Mouse (Mus musculus) forebrain, embryonic 15.5 days (tissue): Measurements from ENCODE around the gene Tmem201. TPM values are rescaled to one million over a fixed set of nuclear protein-coding genes. Genes with fewer than 3 reads are reported as not detected.

Source experiments
- polyA plus RNA-seq: library from polyadenylated mRNA; unstranded; fragments of >200 nt; fragmentation: Nextera tagmentation; extraction: Ambion mirVana; gene quantifications from 2 replicates; pipeline ENCODE4 v1.2.1, GENCODE M21; 2015

The Tmem201 gene
- polyA plus RNA-seq, 1 experiment from 2014 or later: 39.8 TPM

Other genes with a start within 250 kb of the Tmem201 start
- gene Ctnnbip1, start 219.8 kb downstream of the Tmem201 start, polyA plus RNA-seq: 98.1 and 113 TPM in 2 replicates
- gene Clstn1, start 151.6 kb downstream of the Tmem201 start, polyA plus RNA-seq: 107 and 111 TPM in 2 replicates
- gene Pik3cd, start 35.5 kb downstream of the Tmem201 start, polyA plus RNA-seq: 16.5 and 18.2 TPM in 2 replicates
- 21.8 and 22.6 TPM in 2 replicates for gene Slc25a33, start 36.2 kb upstream of the Tmem201 start, polyA plus RNA-seq
- 6.0 and 6.8 TPM in 2 replicates for gene Spsb1, start 217.0 kb upstream of the Tmem201 start, polyA plus RNA-seq